Mouse (Mus musculus): Measurements from ENCODE around the gene Wipf2. TPM values are rescaled to one million over a fixed set of nuclear protein-coding genes. Genes with fewer than 3 reads are reported as not detected.

The Wipf2 gene
- total and polyA plus RNA-seq, 3 experiments = 4.0 to 9.6 (median 9.1) TPM

GRCm38 (mm10) chr11:98837231-98837704 is 26.2 kb upstream of the Wipf2 start:
- WGBS = 9% methylated on average over 26 of the region's 29 CpGs
- DNase-seq = peak in 1 of 2 experiments; percentile 16
- intact Hi-C loops (cut with DNase I) = no loop called here
- H3K4me3 ChIP-seq = peak overlapping the region; percentile 59
- TF ChIP-seq EP300 (IDR thresholded peaks at IDR 0.05; ENCODE audit: insufficient read depth, low read depth, low read length) = no peak
- TF ChIP-seq POLR2A (IDR thresholded peaks at IDR 0.05; ENCODE audit: insufficient read depth, low read depth, low read length) = no peak
- no peak for TF ChIP-seq CTCF (IDR thresholded peaks at IDR 0.05)
- H3K27me3 ChIP-seq (ENCODE audit: control insufficient read depth, insufficient read depth, low read length) = no peaks in the 10 kb centered on the region
- H3K4me1 ChIP-seq (ENCODE audit: control insufficient read depth, insufficient read depth, low read length) = peaks cover 1% of the 10 kb centered on the region; the same call in 1 of the 2 replicates
- H3K79me2 ChIP-seq (replicated peaks; ENCODE audit: control insufficient read depth, insufficient read depth, low read length) = no peaks in the 10 kb centered on the region
- H3K9ac ChIP-seq (ENCODE audit: low read depth, low read length) = peak overlapping the region; percentile 10; the same call in 1 of the 2 replicates
- H3K36me3 ChIP-seq (ENCODE audit: control insufficient read depth, insufficient read depth, low read length) = no peaks in the 10 kb centered on the region
- H3K27ac ChIP-seq = no peak overlapping the region

GRCm38 (mm10) chr11:98837917-98838316 is 25.5 kb upstream of the Wipf2 start:
- Histone ChIP-seq H3K27ac (no peak overlapping the region), H3K27me3 (ENCODE audit: control insufficient read depth, insufficient read depth, low read length) (no peaks in the 10 kb centered on the region), H3K4me3 (no peak overlapping the region), H3K9ac (ENCODE audit: low read depth, low read length) (no peak overlapping the region), H3K4me1 (ENCODE audit: control insufficient read depth, insufficient read depth, low read length) (peaks cover 1% of the 10 kb centered on the region; the same call in 1 of the 2 replicates), H3K36me3 (ENCODE audit: control insufficient read depth, insufficient read depth, low read length) (no peaks in the 10 kb centered on the region), H3K79me2 (replicated peaks; ENCODE audit: control insufficient read depth, insufficient read depth, low read length) (no peaks in the 10 kb centered on the region)
- TF ChIP-seq EP300 (IDR thresholded peaks at IDR 0.05; ENCODE audit: insufficient read depth, low read depth, low read length) (no peak), POLR2A (IDR thresholded peaks at IDR 0.05; ENCODE audit: insufficient read depth, low read depth, low read length) (no peak), CTCF (IDR thresholded peaks at IDR 0.05) (no peak)
- no peak for DNase-seq
- WGBS = 77% methylated on average over 11 of the region's 11 CpGs
- intact Hi-C loops (cut with DNase I) = no loop called here

GRCm38 (mm10) chr11:98838512-98838911 is 24.9 kb upstream of the Wipf2 start:
- Histone ChIP-seq H3K4me3 (no peak overlapping the region), H3K9ac (ENCODE audit: low read depth, low read length) (no peak overlapping the region), H3K27ac (no peak overlapping the region), H3K27me3 (ENCODE audit: control insufficient read depth, insufficient read depth, low read length) (no peaks in the 10 kb centered on the region), H3K4me1 (ENCODE audit: control insufficient read depth, insufficient read depth, low read length) (peaks cover 1% of the 10 kb centered on the region; the same call in 1 of the 2 replicates), H3K36me3 (ENCODE audit: control insufficient read depth, insufficient read depth, low read length) (no peaks in the 10 kb centered on the region), H3K79me2 (replicated peaks; ENCODE audit: control insufficient read depth, insufficient read depth, low read length) (no peaks in the 10 kb centered on the region)
- intact Hi-C loops (cut with DNase I) = no loop called here
- DNase-seq = no peak
- TF ChIP-seq CTCF (IDR thresholded peaks at IDR 0.05) = no peak
- TF ChIP-seq POLR2A (IDR thresholded peaks at IDR 0.05; ENCODE audit: insufficient read depth, low read depth, low read length) = no peak
- TF ChIP-seq EP300 (IDR thresholded peaks at IDR 0.05; ENCODE audit: insufficient read depth, low read depth, low read length) = no peak
- WGBS = 59% methylated on average over 9 of the region's 9 CpGs

- Histone ChIP-seq H3K4me1 (ENCODE audit: control insufficient read depth, insufficient read depth, low read length) (peaks cover 1% of the 10 kb centered on the region; the same call in 1 of the 2 replicates), H3K27ac (no peak overlapping the region), H3K4me3 (no peak overlapping the region), H3K79me2 (replicated peaks; ENCODE audit: control insufficient read depth, insufficient read depth, low read length) (no peaks in the 10 kb centered on the region), H3K27me3 (ENCODE audit: control insufficient read depth, insufficient read depth, low read length) (no peaks in the 10 kb centered on the region), H3K36me3 (ENCODE audit: control insufficient read depth, insufficient read depth, low read length) (no peaks in the 10 kb centered on the region), H3K9ac (ENCODE audit: low read depth, low read length) (no peak overlapping the region)
- DNase-seq = no peak
- TF ChIP-seq POLR2A (IDR thresholded peaks at IDR 0.05; ENCODE audit: insufficient read depth, low read depth, low read length) (no peak), CTCF (IDR thresholded peaks at IDR 0.05) (no peak), EP300 (IDR thresholded peaks at IDR 0.05; ENCODE audit: insufficient read depth, low read depth, low read length) (no peak)
- intact Hi-C loops (cut with DNase I) = no loop called here
- WGBS = 50% methylated on average over 6 of the region's 6 CpGs
Measured at GRCm38 (mm10) chr11:98839402-98839801, 24.0 kb upstream of the Wipf2 start.

GRCm38 (mm10) chr11:98839897-98840296 is 23.5 kb upstream of the Wipf2 start:
- H3K4me3 ChIP-seq = no peak overlapping the region
- DNase-seq = no peak
- intact Hi-C loops (cut with DNase I) = no loop called here
- 68% methylated on average over 10 of the region's 10 CpGs for WGBS
- H3K36me3 ChIP-seq (ENCODE audit: control insufficient read depth, insufficient read depth, low read length) = no peaks in the 10 kb centered on the region
- no peaks in the 10 kb centered on the region for H3K79me2 ChIP-seq (replicated peaks; ENCODE audit: control insufficient read depth, insufficient read depth, low read length)
- peaks cover 1% of the 10 kb centered on the region; the same call in 1 of the 2 replicates for H3K4me1 ChIP-seq (ENCODE audit: control insufficient read depth, insufficient read depth, low read length)
- TF ChIP-seq CTCF (IDR thresholded peaks at IDR 0.05) (no peak), POLR2A (IDR thresholded peaks at IDR 0.05; ENCODE audit: insufficient read depth, low read depth, low read length) (no peak), EP300 (IDR thresholded peaks at IDR 0.05; ENCODE audit: insufficient read depth, low read depth, low read length) (no peak)
- H3K27me3 ChIP-seq (ENCODE audit: control insufficient read depth, insufficient read depth, low read length) = no peaks in the 10 kb centered on the region
- H3K27ac ChIP-seq = no peak overlapping the region
- H3K9ac ChIP-seq (ENCODE audit: low read depth, low read length) = no peak overlapping the region

- H3K9ac ChIP-seq (ENCODE audit: low read depth, low read length) = no peak overlapping the region
- no peaks in the 10 kb centered on the region for H3K4me1 ChIP-seq (ENCODE audit: control insufficient read depth, insufficient read depth, low read length)
- no peak overlapping the region for H3K4me3 ChIP-seq
- no peaks in the 10 kb centered on the region for H3K36me3 ChIP-seq (ENCODE audit: control insufficient read depth, insufficient read depth, low read length)
- no peaks in the 10 kb centered on the region for H3K27me3 ChIP-seq (ENCODE audit: control insufficient read depth, insufficient read depth, low read length)
- no peak for DNase-seq
- TF ChIP-seq EP300 (IDR thresholded peaks at IDR 0.05; ENCODE audit: insufficient read depth, low read depth, low read length) (no peak), POLR2A (IDR thresholded peaks at IDR 0.05; ENCODE audit: insufficient read depth, low read depth, low read length) (no peak), CTCF (IDR thresholded peaks at IDR 0.05) (no peak)
- H3K79me2 ChIP-seq (replicated peaks; ENCODE audit: control insufficient read depth, insufficient read depth, low read length) = no peaks in the 10 kb centered on the region
- no peak overlapping the region for H3K27ac ChIP-seq
- WGBS = 62% methylated on average over 13 of the region's 13 CpGs
- intact Hi-C loops (cut with DNase I) = no loop called here
Measured at GRCm38 (mm10) chr11:98846016-98846415, 17.4 kb upstream of the Wipf2 start.

All from heart, adult 2 months (tissue).